Mouse (Mus musculus) hindbrain, embryonic 10.5 days (tissue): ENCODE data around the gene Znrd1as. TPM values are rescaled to one million over a fixed set of nuclear protein-coding genes. Genes with fewer than 3 reads are reported as not detected.
A peak's percentile ranks its signal among the peaks of the same experiment; 100 is the strongest.
"Not testable (repeated sequence)": the region's sequence is repeated elsewhere in the genome, so short reads cannot be mapped to it uniquely, and the experiment has no call there.

Experiments used
- DNase-seq: peaks from one replicate; pipeline ENCODE4 v3.0.0-alpha.2; 2017; ENCODE audit warnings: low spot score
- H3K27ac ChIP-seq: fragments of 300-500 bp; sonication (generic); 2 replicates; pipeline ENCODE4 v1.5.1; 2016; ENCODE audit warnings: mild to moderate bottlenecking, moderate library complexity
- H3K27me3 ChIP-seq: fragments of 300-500 bp; sonication (generic); 2 replicates; pipeline ENCODE4 v1.6.1; 2016; ENCODE audit warnings: mild to moderate bottlenecking; ENCODE audit not compliant: poor library complexity, insufficient read depth, severe bottlenecking
- H3K36me3 ChIP-seq: fragments of 300-500 bp; sonication (generic); 2 replicates; pipeline ENCODE4 v1.6.1; 2016; ENCODE audit warnings: mild to moderate bottlenecking, moderate library complexity
- H3K4me1 ChIP-seq: fragments of 300-500 bp; sonication (generic); replicated peaks from 2 replicates; pipeline ENCODE4 v1.6.1; 2016; ENCODE audit warnings: mild to moderate bottlenecking
- H3K4me3 ChIP-seq: fragments of 300-500 bp; sonication (generic); 2 replicates; pipeline ENCODE4 v1.5.1; 2016; ENCODE audit warnings: mild to moderate bottlenecking, moderate library complexity
- H3K9me3 ChIP-seq: fragments of 300-500 bp; sonication (generic); 2 replicates; pipeline ENCODE4 v1.6.1; 2016; ENCODE audit warnings: mild to moderate bottlenecking, moderate library complexity
- WGBS: fragments of 180-500 bp; shearing (Covaris S2); methylation state at CpG from one replicate; pipeline ENCODE4 v1.1.7; 2016; 5-methylcytosine and 5-hydroxymethylcytosine counted together
- polyA plus RNA-seq: library from polyadenylated mRNA; unstranded; fragments of >200 nt; fragmentation: Nextera tagmentation; extraction: Ambion mirVana; gene quantifications from 2 replicates; pipeline ENCODE4 v1.2.1, GENCODE M21; 2016

The Znrd1as gene
- polyA plus RNA-seq, 1 experiment from 2014 or later, result 8.6 TPM

- not testable (repeated sequence) for H3K4me1 ChIP-seq, H3K4me3 ChIP-seq, H3K9me3 ChIP-seq, H3K36me3 ChIP-seq, DNase-seq, H3K27ac ChIP-seq
- WGBS, result 93% methylated on average over 6 of the region's 6 CpGs
- peaks cover 48% of the 10 kb centered on the region for H3K27me3 ChIP-seq
These were observed 32.2 kb downstream of the Znrd1as start for GRCm38 (mm10) chr17:36990630-36991029.

- WGBS, result 84% methylated on average over 3 of the region's 3 CpGs
- peaks cover 9% of the 10 kb centered on the region for H3K4me1 ChIP-seq
- no peak overlapping the region for H3K27ac ChIP-seq
These were observed 34.1 kb downstream of the Znrd1as start for GRCm38 (mm10) chr17:36992336-36993104.

GRCm38 (mm10) chr17:36993770-36994325, 35.5 kb downstream of the Znrd1as start:
- Histone ChIP-seq H3K9me3 (no peaks in the 10 kb centered on the region), H3K4me1 (peaks cover 3% of the 10 kb centered on the region; the same call in 1 of the 2 replicates), H3K4me3 (no peak overlapping the region), H3K27ac (no peak overlapping the region), H3K36me3 (no peaks in the 10 kb centered on the region), H3K27me3 (peaks cover 23% of the 10 kb centered on the region)
- DNase-seq, result no peak
- 83% methylated on average over 4 of the region's 4 CpGs for WGBS

More at GRCm38 (mm10) chr17:36992336-36993104, 34.1 kb downstream of the Znrd1as start:
- Histone ChIP-seq H3K27me3 (peaks cover 36% of the 10 kb centered on the region), H3K9me3 (no peaks in the 10 kb centered on the region), H3K4me3 (no peak overlapping the region), H3K36me3 (no peaks in the 10 kb centered on the region)
- no peak for DNase-seq

DNA sequence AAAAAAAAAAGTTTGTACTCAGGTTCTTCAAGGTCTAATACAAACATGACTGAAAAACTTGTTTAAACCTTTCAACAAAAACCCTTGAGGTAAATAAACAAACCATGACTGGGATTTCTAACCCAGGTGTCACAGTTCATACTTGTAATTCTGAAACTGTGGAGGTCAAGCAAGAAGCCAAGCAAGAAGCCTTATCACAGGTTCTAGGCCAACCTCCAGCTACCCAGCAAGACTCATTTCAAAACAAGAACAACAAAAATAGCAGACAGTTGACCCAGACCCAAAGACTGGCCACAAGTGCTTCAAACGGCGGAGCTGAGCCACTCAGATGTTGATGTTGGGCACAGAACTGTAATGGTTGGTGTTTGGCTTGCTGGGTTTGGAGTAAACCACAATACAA, 36.1 kb downstream of the Znrd1as start:
- WGBS, result 91% methylated on average over 2 of the region's 2 CpGs
- DNase-seq, result no peak
- Histone ChIP-seq H3K27me3 (peaks cover 16% of the 10 kb centered on the region), H3K4me1 (0 out of 2 replicates have a peak, but pooled peaks cover 3% of the 10 kb centered on the region), H3K36me3 (no peaks in the 10 kb centered on the region), H3K27ac (no peak overlapping the region), H3K4me3 (no peak overlapping the region), H3K9me3 (no peaks in the 10 kb centered on the region)

GRCm38 (mm10) chr17:36995448-36995847, 37.1 kb downstream of the Znrd1as start:
- Histone ChIP-seq H3K4me1 (0 out of 2 replicates have a peak, but pooled peaks cover 3% of the 10 kb centered on the region), H3K27me3 (peaks cover 10% of the 10 kb centered on the region), H3K36me3 (no peaks in the 10 kb centered on the region), H3K27ac (no peak overlapping the region), H3K4me3 (no peak overlapping the region), H3K9me3 (no peaks in the 10 kb centered on the region)
- DNase-seq, result no peak
- WGBS, result 53% methylated on average over 3 of the region's 3 CpGs

GRCm38 (mm10) chr17:36997033-36997735, 38.8 kb downstream of the Znrd1as start:
- Histone ChIP-seq H3K9me3 (no peaks in the 10 kb centered on the region), H3K27ac (no peak overlapping the region), H3K27me3 (no peaks in the 10 kb centered on the region), H3K4me3 (no peak overlapping the region), H3K4me1 (0 out of 2 replicates have a peak, but pooled peaks cover 8% of the 10 kb centered on the region), H3K36me3 (no peaks in the 10 kb centered on the region)
- peak; percentile 84 for DNase-seq
- WGBS, result 29% methylated on average over 7 of the region's 7 CpGs

DNA sequence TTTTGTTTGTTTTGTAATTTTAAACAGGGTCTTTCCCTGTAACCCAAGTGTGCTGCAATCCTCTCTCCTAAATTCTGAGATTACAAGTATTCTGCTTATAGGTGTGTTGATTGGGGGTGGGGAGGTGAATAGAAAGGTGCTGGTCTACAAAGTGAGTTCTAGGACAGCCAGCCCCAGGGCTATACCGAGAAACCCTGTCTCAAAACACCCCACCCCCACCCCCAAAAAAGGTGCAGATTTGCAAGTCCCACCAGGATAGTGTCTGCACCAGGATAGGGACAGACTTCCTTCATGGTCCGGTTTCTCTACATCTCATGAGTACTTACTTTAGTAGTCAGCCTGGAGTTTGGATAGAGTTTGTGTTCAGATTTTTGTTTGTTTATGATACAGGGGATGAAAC, 40.1 kb downstream of the Znrd1as start:
- 68% methylated on average over 2 of the region's 2 CpGs for WGBS
- no peak overlapping the region for H3K27ac ChIP-seq
- no peaks in the 10 kb centered on the region for H3K9me3 ChIP-seq
- H3K36me3 ChIP-seq, result no peaks in the 10 kb centered on the region
- no peak overlapping the region for H3K4me3 ChIP-seq
- DNase-seq, result no peak
- peaks cover 19% of the 10 kb centered on the region; the same call in 1 of the 2 replicates for H3K4me1 ChIP-seq
- H3K27me3 ChIP-seq, result no peaks in the 10 kb centered on the region

- Histone ChIP-seq H3K9me3 (no peaks in the 10 kb centered on the region), H3K36me3 (peaks cover 18% of the 10 kb centered on the region), H3K27ac (peak within 1 kb of the TSS; percentile 98), H3K4me1 (peaks cover 19% of the 10 kb centered on the region; the same call in 1 of the 2 replicates), H3K4me3 (peak within 1 kb of the TSS; percentile 80), H3K27me3 (no peaks in the 10 kb centered on the region)
- 97% methylated on average over 7 of the region's 7 CpGs for WGBS
- DNase-seq, result no peak
These were observed 42.5 kb downstream of the Znrd1as start, which contains the start of gene Zfp57 for GRCm38 (mm10) chr17:37000863-37001262. TSS of gene Zfp57 (plus strand) at chr17:37001163.

DNA sequence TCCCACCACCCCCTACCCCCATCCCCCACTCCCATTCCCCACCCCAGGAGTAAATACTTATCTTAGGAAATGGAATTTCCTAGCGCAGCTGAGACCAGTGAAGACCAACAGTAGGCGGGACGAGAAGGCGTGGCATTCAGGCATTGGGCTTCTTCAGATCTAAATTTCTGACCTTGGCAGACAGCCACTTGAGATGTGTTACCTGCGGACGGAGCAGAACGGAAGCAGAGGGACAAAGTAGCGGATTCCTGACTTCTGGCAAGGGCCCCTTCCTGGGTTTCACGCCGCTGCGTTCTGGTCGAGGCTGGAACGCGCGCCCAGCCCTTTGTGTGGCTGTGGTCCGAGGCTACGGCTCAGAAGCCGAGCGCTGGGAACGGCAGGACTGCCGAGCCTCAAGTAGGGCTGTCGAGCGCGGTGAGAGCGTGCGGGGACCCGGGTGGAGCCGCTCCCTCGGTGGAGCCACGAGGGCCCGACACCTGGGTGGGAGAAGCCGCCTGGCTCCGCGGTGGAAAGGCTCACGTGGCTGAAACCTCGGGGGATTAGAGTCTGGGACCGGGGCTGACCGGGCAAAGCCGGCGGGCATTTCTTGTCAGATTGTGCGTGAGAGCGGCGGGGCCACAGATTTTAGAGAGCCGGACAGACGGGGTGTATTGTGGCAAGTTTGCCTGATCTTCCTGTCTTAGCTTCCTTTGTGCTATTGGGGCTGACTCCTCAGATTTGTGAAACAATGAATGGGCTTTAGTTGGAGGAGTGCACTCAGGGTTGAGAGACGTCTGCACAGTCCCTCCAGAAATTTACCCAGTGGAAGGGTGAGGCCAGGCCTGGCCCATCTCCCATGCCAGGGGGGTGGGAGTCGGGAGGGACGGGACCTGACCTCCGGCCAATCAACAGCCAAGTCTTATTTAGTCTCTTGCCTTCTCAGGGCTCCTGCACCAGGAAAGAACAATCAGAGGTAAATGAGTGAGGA, 44.3 kb downstream of the Znrd1as start:
- Histone ChIP-seq H3K4me3 (peak overlapping the region; percentile 80), H3K4me1 (peaks cover 16% of the 10 kb centered on the region; the same call in 1 of the 2 replicates), H3K27me3 (no peaks in the 10 kb centered on the region), H3K36me3 (peaks cover 35% of the 10 kb centered on the region), H3K27ac (peak overlapping the region; percentile 98), H3K9me3 (no peaks in the 10 kb centered on the region)
- peak; percentile 79 for DNase-seq
- WGBS, result under 1% methylated on average over 49 of the region's 49 CpGs

DNA sequence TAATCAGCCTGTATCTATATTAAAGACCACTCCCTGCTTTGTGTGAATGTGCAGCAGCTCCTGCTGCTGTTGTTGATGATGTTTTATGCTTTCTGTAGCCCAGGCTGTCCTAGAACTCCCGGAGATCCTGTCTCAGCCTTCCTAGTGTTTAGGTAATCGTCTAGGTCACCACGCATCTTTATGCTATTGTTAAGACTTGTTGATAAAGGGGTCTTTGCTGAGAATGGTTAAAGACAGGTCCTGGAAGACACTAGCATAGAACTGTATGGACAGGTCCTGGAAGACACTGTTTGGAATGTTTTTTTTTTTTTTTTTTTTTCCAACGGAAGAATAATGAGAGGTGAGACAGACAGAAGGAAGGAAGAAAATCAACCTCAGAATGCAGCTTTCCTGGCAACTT, 45.0 kb downstream of the Znrd1as start:
- no peak for DNase-seq
- Histone ChIP-seq H3K27ac (peak overlapping the region; percentile 98), H3K9me3 (no peaks in the 10 kb centered on the region), H3K4me3 (peak overlapping the region; percentile 80), H3K4me1 (peaks cover 16% of the 10 kb centered on the region; the same call in 1 of the 2 replicates), H3K36me3 (peaks cover 42% of the 10 kb centered on the region), H3K27me3 (no peaks in the 10 kb centered on the region)
- WGBS, result 46% methylated on average over 4 of the region's 4 CpGs

DNA sequence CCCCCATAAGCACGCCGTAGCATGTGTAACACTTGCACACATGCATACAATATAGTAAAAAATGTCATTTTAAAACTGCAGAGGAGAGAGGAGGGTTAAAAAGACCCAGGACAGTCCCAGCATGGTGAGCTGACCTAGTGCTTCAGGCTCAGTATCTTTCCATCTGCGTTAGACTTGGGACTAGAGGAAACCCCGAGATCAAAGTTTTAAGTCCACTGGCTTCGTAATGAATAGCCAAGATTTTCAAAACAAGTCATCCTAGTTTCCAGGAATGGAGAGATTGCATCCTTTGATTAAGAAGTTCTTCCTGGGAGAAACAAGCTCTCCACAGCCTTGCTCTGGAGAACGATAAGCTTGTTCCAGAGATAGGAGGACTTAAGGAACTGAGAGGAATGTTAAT, 49.8 kb downstream of the Znrd1as start:
- no peaks in the 10 kb centered on the region for H3K27me3 ChIP-seq
- no peak overlapping the region for H3K27ac ChIP-seq
- no peak for DNase-seq
- 92% methylated on average over 6 of the region's 6 CpGs for WGBS
- no peak overlapping the region for H3K4me3 ChIP-seq
- H3K36me3 ChIP-seq, result peaks cover 77% of the 10 kb centered on the region
- H3K9me3 ChIP-seq, result no peaks in the 10 kb centered on the region
- H3K4me1 ChIP-seq, result peaks cover 3% of the 10 kb centered on the region; the same call in 1 of the 2 replicates

DNA sequence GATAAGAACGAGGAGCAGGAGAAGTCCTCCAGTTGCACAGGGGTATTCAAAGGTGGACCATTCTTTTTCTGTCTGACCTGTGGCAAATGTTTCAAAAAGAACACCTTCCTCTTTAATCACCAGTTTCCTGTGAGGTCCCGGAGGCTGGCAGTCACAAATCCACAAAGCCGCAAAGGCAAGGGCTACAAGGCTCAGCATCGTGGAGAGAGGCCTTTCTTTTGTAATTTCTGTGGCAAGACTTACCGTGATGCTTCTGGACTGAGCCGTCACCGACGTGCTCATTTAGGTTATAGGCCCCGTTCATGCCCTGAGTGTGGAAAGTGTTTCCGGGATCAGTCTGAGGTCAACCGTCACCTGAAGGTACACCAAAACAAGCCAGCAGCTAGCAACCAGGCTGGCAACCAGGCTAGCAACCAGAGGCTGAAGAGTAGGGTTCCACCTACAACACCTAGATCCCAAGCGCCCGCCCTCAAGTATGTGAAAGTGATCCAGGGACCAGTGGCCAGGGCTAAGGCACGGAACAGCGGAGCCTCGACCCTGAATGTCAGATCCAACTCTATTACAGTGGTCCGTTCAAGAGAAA, 51.2 kb downstream of the Znrd1as start:
- H3K27me3 ChIP-seq, result no peaks in the 10 kb centered on the region
- 94% methylated on average over 17 of the region's 17 CpGs for WGBS
- DNase-seq, result no peak
- H3K4me3 ChIP-seq, result no peak overlapping the region
- peaks cover 72% of the 10 kb centered on the region for H3K36me3 ChIP-seq
- no peaks in the 10 kb centered on the region for H3K4me1 ChIP-seq
- no peak overlapping the region for H3K27ac ChIP-seq
- H3K9me3 ChIP-seq, result no peaks in the 10 kb centered on the region
